Mouse (Mus musculus): Measurements from ENCODE around the gene Exoc2.

Gene Exoc2

DNA sequence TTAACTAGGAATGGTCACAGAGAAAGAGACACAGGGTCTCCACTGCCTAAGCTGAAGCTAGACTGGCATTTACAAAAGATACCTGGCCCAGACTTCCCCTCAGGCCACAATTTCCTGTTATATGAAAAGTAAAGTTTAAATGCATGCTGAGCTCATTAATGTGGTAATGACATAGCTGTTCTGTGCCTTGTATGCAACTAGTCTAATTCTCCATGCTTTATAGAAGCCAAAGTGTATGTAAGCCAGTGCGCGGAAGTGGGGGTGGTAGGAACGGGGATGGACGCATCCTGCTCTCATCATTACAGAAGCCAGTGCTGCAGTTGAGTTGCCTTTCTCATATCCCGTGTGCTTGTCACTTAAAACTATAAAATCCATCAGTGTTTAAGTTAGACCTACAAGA lies 156.5 kb downstream of the Exoc2 start:
- no peak for DNase-seq (ENCODE audit: low spot score)

DNA sequence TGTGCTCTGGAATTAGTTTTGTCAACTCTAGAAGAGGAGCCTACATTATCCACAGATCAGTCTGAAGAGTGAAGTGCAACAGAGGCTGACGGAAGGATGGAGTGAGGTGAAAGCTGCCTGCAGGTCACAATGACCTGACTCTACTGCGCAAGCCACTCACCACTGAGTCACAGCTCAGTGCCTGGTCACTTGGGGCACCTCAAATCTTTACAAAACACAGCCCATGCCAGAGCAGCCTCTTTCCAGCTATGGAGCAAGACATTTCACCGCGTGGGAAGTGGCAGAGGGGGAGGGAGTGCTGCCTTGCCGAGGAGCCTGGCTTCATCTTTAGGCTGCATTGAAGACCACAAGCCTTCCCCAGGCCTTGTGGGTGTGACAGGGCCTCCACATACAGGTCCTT lies 159.6 kb downstream of the Exoc2 start:
- DNase-seq (ENCODE audit: low spot score), result no peak

DNA sequence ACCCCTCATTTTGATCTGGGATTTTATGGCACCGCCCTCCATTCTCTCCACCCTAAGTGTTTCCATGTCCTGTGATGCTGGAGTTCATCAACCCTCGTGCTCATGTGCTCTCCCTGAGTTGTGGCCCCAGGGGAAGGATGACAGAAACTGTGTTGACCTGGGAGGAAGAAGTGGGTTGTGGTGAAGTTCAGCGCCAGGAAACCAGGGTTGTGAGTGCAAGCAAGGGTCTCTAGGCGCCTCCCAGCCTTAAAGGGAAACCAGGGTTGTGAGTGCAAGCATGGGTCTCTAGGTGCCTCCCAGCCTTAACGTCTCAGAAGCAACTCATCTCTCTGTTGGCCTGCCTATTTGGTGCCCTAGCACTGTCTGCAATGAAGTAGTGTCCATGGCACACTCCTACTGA lies 160.4 kb downstream of the Exoc2 start:
- no peak for DNase-seq (ENCODE audit: low spot score)

- no peak for DNase-seq (ENCODE audit: low spot score)
Observed at GRCm38 (mm10) chr13:30809240-30809639, 164.7 kb downstream of the Exoc2 start.

DNA sequence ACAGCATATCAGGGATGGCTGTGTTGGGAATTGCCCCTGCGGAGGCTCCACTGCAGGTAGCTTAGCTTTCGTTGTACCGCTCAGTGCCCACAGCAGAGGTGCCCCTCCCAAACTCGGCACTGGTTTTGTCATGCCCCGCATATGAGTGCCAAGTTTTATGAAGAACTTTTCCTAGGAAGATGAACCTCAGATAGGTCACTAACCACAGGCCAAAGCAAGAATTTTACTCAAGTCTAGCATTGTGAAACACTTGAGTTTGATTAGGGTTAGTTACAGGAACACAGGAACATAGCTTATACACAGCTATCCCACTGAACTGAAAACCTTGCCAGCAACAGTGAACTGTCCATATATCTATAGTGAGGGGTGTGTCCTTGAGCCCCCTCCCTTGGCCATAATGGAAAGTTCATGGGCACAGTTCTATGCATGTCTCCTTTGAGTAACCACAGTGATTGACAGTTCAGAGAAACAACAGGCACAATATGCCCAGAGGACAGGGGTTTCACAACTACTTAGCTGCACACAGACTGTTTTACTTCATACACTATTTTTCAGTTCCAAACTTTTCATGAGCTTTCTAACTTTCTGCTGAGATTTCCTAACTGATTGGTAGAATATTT lies 171.4 kb downstream of the Exoc2 start:
- no peak for DNase-seq (ENCODE audit: low spot score)

GRCm38 (mm10) chr13:30801886-30802285 lies 172.0 kb downstream of the Exoc2 start:
- DNase-seq (ENCODE audit: low spot score), result no peak

GRCm38 (mm10) chr13:30795960-30796359 lies 177.9 kb downstream of the Exoc2 start:
- no peak for DNase-seq (ENCODE audit: low spot score)

DNA sequence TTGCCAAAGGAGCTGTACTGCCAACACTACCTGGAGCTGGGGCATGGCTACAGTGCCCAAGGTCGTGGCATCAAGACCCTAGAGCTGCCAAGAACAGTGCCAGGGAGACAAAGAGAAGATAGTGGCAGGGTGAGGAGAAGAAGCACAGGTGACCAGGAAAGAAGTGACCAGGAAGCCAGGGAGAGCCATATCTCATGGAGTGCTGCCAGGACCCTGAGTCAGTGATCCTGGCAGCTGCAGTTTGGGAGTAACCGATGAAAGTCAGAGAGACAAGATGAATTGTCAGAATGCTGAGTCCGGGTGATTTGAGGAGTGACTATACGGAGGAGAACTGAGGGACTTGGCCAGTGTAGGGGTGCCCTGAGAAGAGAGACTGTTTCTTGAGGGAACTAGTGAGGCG lies 180.3 kb downstream of the Exoc2 start:
- DNase-seq (ENCODE audit: low spot score), result no peak

GRCm38 (mm10) chr13:30793196-30793595 lies 180.7 kb downstream of the Exoc2 start:
- DNase-seq (ENCODE audit: low spot score), result no peak

GRCm38 (mm10) chr13:30792741-30793140 lies 181.2 kb downstream of the Exoc2 start:
- no peak for DNase-seq (ENCODE audit: low spot score)

DNA sequence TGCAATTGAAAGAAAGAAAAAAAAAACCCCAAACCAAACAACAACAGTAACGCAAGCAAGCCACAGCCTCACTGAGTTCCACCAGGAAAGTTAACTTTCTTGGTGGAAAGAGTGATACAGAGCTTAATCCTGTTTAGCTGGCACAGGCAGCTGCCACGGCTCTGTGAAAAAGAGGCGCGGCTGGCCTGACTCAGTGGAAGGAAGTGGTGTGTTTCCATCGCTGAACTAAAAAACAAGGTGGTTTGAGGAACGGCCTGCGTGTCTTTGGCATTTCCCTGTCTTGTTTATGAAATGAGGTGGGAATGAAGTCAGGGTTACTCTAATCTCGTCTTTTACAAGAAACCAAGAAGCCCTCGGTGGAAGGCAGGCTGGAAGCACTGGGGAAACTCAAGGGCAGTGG lies 181.6 kb downstream of the Exoc2 start:
- DNase-seq (ENCODE audit: low spot score), result no peak

- DNase-seq (ENCODE audit: low spot score), result no peak
Observed at GRCm38 (mm10) chr13:30790016-30790415, 183.9 kb downstream of the Exoc2 start.

- no peak for DNase-seq (ENCODE audit: low spot score)
Observed at GRCm38 (mm10) chr13:30788421-30788820, 185.5 kb downstream of the Exoc2 start.

DNA sequence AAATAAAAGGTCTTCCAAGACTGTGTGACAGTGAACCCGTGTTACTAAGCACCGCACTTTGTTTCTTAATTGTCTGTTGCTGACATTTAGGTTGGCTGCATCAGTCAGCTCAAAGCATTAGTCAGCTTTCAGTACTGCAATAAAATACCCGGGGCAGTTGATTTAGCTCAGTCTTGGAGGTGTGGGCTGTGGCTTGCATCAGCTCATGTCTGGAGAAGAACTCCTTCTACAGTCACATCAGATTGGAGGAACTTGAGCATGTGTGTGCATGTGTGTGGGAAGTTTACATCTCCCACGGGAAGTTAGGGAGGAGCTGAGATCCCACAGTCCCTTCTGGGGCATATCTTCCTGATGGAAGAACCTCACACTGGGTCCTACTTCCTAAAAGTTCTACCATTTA lies 185.9 kb downstream of the Exoc2 start:
- no peak for DNase-seq (ENCODE audit: low spot score)

DNA sequence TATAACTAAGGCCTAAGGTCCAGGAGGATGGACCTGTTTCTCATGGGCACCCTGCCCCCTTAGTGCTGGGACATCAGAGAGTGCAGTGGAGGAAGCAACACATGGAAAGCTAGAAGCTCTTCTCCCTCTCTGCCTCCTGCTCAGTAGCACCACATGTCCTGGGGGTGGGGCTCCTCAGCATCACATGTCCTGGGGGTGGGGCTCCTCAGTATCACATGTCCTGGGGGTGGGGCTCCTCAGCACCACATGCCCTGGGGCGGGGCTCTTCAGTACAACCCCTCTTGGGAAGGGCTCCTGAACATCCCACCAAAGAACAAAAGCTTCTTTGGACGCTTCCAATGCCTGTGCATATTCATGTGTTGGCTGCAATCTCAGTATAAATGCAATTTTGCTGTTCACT lies 186.3 kb downstream of the Exoc2 start:
- no peak for DNase-seq (ENCODE audit: low spot score)

GRCm38 (mm10) chr13:30787036-30787320 lies 186.9 kb downstream of the Exoc2 start:
- DNase-seq (ENCODE audit: low spot score), result no peak

GRCm38 (mm10) chr13:30786235-30787035 lies 187.5 kb downstream of the Exoc2 start:
- DNase-seq (ENCODE audit: low spot score), result peak; percentile 30

DNA sequence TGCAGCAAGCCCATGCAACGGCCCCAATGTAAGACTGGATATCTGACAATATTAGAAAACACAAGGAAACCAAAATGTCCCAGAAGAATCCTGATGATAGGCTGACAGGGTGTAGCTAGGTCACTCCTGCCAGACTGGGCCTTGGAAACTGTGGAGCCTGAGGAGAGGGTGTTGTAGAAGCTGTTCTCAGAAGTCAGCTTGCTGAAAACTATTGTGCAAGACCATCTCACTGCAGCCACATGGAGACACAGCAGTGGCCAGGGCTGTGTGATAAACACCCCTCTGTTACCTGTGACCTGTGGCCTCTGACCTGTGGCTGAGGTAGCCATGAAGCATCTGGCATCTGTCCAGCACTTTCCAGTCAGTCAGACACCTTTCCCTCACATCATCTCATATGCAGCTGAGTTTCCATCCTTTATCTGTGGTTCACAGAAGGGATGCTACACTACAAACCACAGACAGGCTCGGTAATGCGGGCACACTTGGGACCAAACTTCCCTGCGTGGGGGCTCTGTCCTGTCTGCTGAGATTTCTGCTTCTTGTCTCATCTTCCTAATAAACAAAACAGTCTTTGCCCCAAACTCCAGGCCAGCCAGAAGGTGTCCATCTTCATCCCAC lies 188.4 kb downstream of the Exoc2 start:
- DNase-seq (ENCODE audit: low spot score), result no peak

DNA sequence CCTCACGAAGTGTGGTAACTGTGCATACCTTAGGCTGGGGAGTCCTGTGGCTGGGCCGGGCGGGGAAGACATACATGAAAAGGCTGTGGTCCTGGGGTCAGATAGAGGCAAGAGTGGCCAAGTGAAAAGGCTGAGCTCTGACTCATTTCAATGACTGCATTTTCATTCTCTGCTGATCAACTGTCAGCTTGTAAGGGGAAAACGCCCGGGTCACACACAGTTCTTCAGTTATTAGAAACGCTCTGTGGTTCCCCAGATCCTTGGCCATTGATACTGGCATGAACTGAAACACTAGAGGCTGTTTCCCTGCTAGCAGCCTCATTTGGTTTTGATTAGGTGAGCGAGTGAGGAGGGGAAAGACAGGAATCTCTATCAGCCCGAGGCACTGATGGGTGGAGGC lies 191.5 kb downstream of the Exoc2 start:
- DNase-seq (ENCODE audit: low spot score), result no peak

- no peak for DNase-seq (ENCODE audit: low spot score)
Observed at GRCm38 (mm10) chr13:30781905-30782304, 192.0 kb downstream of the Exoc2 start.

DNA sequence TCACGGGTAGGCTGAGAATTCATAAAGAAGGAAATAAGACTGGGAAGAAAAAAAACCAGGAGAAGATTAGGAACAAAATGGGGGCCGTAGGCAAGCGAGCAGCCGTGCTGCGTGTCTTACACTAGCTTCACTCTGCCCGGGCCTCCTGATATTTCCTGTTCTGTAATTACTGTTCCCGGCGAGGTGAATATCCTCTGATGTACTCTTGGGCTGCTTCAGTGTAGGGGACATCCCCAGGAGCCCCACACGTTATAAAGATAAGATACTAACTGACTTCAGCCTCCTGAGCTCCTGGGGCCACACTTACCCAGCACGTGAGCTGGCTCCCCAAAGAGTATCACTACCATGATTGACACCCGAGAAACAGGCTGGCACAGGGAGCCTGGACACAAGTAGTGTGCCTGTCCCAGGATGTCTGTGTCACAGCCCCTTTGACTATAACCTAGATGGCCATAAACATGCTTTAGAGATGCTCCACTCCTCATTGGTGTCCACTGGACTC lies 196.2 kb downstream of the Exoc2 start:
- DNase-seq (ENCODE audit: low spot score), result no peak

GRCm38 (mm10) chr13:30776021-30776420 lies 197.9 kb downstream of the Exoc2 start:
- no peak for DNase-seq (ENCODE audit: low spot score)

- DNase-seq (ENCODE audit: low spot score), result no peak
Observed at GRCm38 (mm10) chr13:30767477-30768127, 206.3 kb downstream of the Exoc2 start.
